Mouse (Mus musculus) hindbrain, embryonic 16.5 days (tissue): ENCODE measurements around the gene 1700122O11Rik. TPM values are rescaled to one million over a fixed set of nuclear protein-coding genes. Genes with fewer than 3 reads are reported as not detected.

Experiments used
- ATAC-seq: fragments of 200-750 bp; cut with Nextera tagmentation; 2 replicates; pipeline ENCODE4 v1.8.0; 2017; ENCODE audit warnings: moderate TSS enrichment, moderate library complexity
- H3K27ac ChIP-seq: fragments of 300-500 bp; sonication (generic); 2 replicates; pipeline ENCODE4 v1.5.1; 2014; ENCODE audit warnings: low read depth, mild to moderate bottlenecking, control low read depth, low read length, moderate library complexity
- H3K27me3 ChIP-seq: fragments of 300-500 bp; sonication (generic); replicated peaks from 2 replicates; pipeline ENCODE4 v1.6.1; 2014; ENCODE audit warnings: low read length; ENCODE audit not compliant: control insufficient read depth, insufficient read depth
- H3K36me3 ChIP-seq: fragments of 300-500 bp; sonication (generic); 2 replicates; pipeline ENCODE4 v1.6.1; 2014; ENCODE audit warnings: mild to moderate bottlenecking, low read length, moderate library complexity, mixed read lengths; ENCODE audit not compliant: control insufficient read depth, insufficient read depth
- H3K4me1 ChIP-seq: fragments of 300-500 bp; sonication (generic); 2 replicates; pipeline ENCODE4 v1.6.1; 2014; ENCODE audit warnings: low read depth, low read length; ENCODE audit not compliant: control insufficient read depth, insufficient read depth
- H3K4me2 ChIP-seq: fragments of 300-500 bp; sonication (generic); 2 replicates; pipeline ENCODE4 v1.6.1; 2014; ENCODE audit warnings: mild to moderate bottlenecking, low read length, control low read depth, moderate library complexity
- H3K4me3 ChIP-seq: fragments of 300-500 bp; sonication (generic); 2 replicates; pipeline ENCODE4 v1.5.1; 2014; ENCODE audit warnings: mild to moderate bottlenecking, low read length, control low read depth, moderate library complexity
- H3K9ac ChIP-seq: fragments of 300-500 bp; sonication (generic); 2 replicates; pipeline ENCODE4 v1.6.1; 2014; ENCODE audit warnings: low read depth, mild to moderate bottlenecking, control low read depth, low read length, moderate library complexity
- H3K9me3 ChIP-seq: fragments of 300-500 bp; sonication (generic); 2 replicates; pipeline ENCODE4 v1.6.1; 2014; ENCODE audit warnings: mild to moderate bottlenecking, low read length, moderate library complexity; ENCODE audit not compliant: control insufficient read depth
- WGBS: fragments of 180-500 bp; shearing (Covaris S2); extraction: QIAGEN DNeasy Blood & Tissue Kit; methylation state at CpG from one replicate; pipeline ENCODE4 v1.1.7; 2014; 5-methylcytosine and 5-hydroxymethylcytosine counted together
- polyA plus RNA-seq: library from polyadenylated mRNA; unstranded; fragments of >200 nt; fragmentation: Nextera tagmentation; extraction: Ambion mirVana; gene quantifications from 2 replicates; pipeline ENCODE4 v1.2.1, GENCODE M21; 2015

1700122O11Rik gene
- polyA plus RNA-seq, 1 experiment from 2014 or later = not detected

- peak; percentile 72 for ATAC-seq
- Histone ChIP-seq H3K27me3 (peaks cover 15% of the 10 kb centered on the region), H3K27ac (no peak overlapping the region), H3K4me1 (peaks cover 17% of the 10 kb centered on the region), H3K9me3 (no peaks in the 10 kb centered on the region), H3K4me2 (peak overlapping the region; percentile 71), H3K36me3 (no peaks in the 10 kb centered on the region), H3K9ac (peak overlapping the region; percentile 62), H3K4me3 (peak overlapping the region; percentile 37)
- WGBS = 4% methylated on average over 40 of the region's 42 CpGs
Observed at GRCm38 (mm10) chr17:48031521-48032430, 6.3 kb downstream of the 1700122O11Rik start.

GRCm38 (mm10) chr17:48029241-48029640 lies 8.9 kb downstream of the 1700122O11Rik start:
- Histone ChIP-seq H3K4me1 (peaks cover 17% of the 10 kb centered on the region), H3K4me3 (no peak overlapping the region), H3K9ac (0 out of 2 replicates have a peak overlapping the region, but pooled peaks have one; percentile 20), H3K27ac (no peak overlapping the region), H3K9me3 (no peaks in the 10 kb centered on the region), H3K27me3 (peaks cover 15% of the 10 kb centered on the region), H3K4me2 (peak overlapping the region; percentile 14), H3K36me3 (no peaks in the 10 kb centered on the region)
- 4% methylated on average over 12 of the region's 12 CpGs for WGBS
- no peak for ATAC-seq

GRCm38 (mm10) chr17:48028250-48028649 lies 9.8 kb downstream of the 1700122O11Rik start:
- no peak for ATAC-seq
- peaks cover 17% of the 10 kb centered on the region for H3K27me3 ChIP-seq
- no peaks in the 10 kb centered on the region for H3K9me3 ChIP-seq

GRCm38 (mm10) chr17:48027677-48028076 lies 10.4 kb downstream of the 1700122O11Rik start:
- no peak for ATAC-seq
- WGBS = 52% methylated on average over 6 of the region's 6 CpGs
- peaks cover 17% of the 10 kb centered on the region for H3K4me1 ChIP-seq

More at GRCm38 (mm10) chr17:48028250-48028649, 9.8 kb downstream of the 1700122O11Rik start:
- Histone ChIP-seq H3K36me3 (no peaks in the 10 kb centered on the region), H3K4me2 (no peak overlapping the region), H3K9ac (no peak overlapping the region), H3K4me3 (no peak overlapping the region), H3K4me1 (peaks cover 17% of the 10 kb centered on the region), H3K27ac (no peak overlapping the region)
- WGBS = 75% methylated on average over 5 of the region's 5 CpGs

GRCm38 (mm10) chr17:48027019-48027418 lies 11.1 kb downstream of the 1700122O11Rik start:
- Histone ChIP-seq H3K4me3 (no peak overlapping the region), H3K4me2 (no peak overlapping the region), H3K4me1 (peaks cover 17% of the 10 kb centered on the region), H3K27me3 (peaks cover 13% of the 10 kb centered on the region), H3K27ac (no peak overlapping the region), H3K9me3 (no peaks in the 10 kb centered on the region), H3K9ac (no peak overlapping the region), H3K36me3 (no peaks in the 10 kb centered on the region)
- no peak for ATAC-seq
- 94% methylated on average over 5 of the region's 5 CpGs for WGBS

More at GRCm38 (mm10) chr17:48027677-48028076, 10.4 kb downstream of the 1700122O11Rik start:
- Histone ChIP-seq H3K27ac (no peak overlapping the region), H3K4me3 (no peak overlapping the region), H3K4me2 (no peak overlapping the region), H3K9ac (no peak overlapping the region), H3K36me3 (no peaks in the 10 kb centered on the region), H3K27me3 (peaks cover 17% of the 10 kb centered on the region), H3K9me3 (no peaks in the 10 kb centered on the region)

GRCm38 (mm10) chr17:48024045-48024444 lies 14.0 kb downstream of the 1700122O11Rik start:
- no peaks in the 10 kb centered on the region for H3K36me3 ChIP-seq
- no peak overlapping the region for H3K9ac ChIP-seq
- H3K27me3 ChIP-seq = peaks cover 9% of the 10 kb centered on the region
- H3K4me2 ChIP-seq = no peak overlapping the region
- H3K27ac ChIP-seq = no peak overlapping the region
- no peak overlapping the region for H3K4me3 ChIP-seq
- peaks cover 3% of the 10 kb centered on the region for H3K4me1 ChIP-seq
- ATAC-seq = no peak
- 82% methylated on average over 8 of the region's 8 CpGs for WGBS
- H3K9me3 ChIP-seq = no peaks in the 10 kb centered on the region

GRCm38 (mm10) chr17:48019585-48019984 lies 18.5 kb downstream of the 1700122O11Rik start:
- 35% methylated on average over 2 of the region's 2 CpGs for WGBS
- no peaks in the 10 kb centered on the region for H3K9me3 ChIP-seq
- no peak for ATAC-seq

GRCm38 (mm10) chr17:48016566-48016965 lies 21.5 kb downstream of the 1700122O11Rik start:
- no peak overlapping the region for H3K27ac ChIP-seq
- WGBS = 78% methylated on average over 5 of the region's 5 CpGs
- no peak overlapping the region for H3K9ac ChIP-seq
- H3K4me1 ChIP-seq = peaks cover 4% of the 10 kb centered on the region; the same call in 1 of the 2 replicates
- H3K36me3 ChIP-seq = no peaks in the 10 kb centered on the region
- H3K9me3 ChIP-seq = no peaks in the 10 kb centered on the region
- no peak for ATAC-seq
- H3K27me3 ChIP-seq = peaks cover 6% of the 10 kb centered on the region; the same call in 1 of the 2 replicates
- no peak overlapping the region for H3K4me2 ChIP-seq
- no peak overlapping the region for H3K4me3 ChIP-seq

More at GRCm38 (mm10) chr17:48019585-48019984, 18.5 kb downstream of the 1700122O11Rik start:
- Histone ChIP-seq H3K4me3 (no peak overlapping the region), H3K27me3 (peaks cover 8% of the 10 kb centered on the region; the same call in 1 of the 2 replicates), H3K4me2 (no peak overlapping the region), H3K9ac (no peak overlapping the region), H3K36me3 (no peaks in the 10 kb centered on the region), H3K27ac (no peak overlapping the region), H3K4me1 (peaks cover 4% of the 10 kb centered on the region; the same call in 1 of the 2 replicates)

- Histone ChIP-seq H3K36me3 (no peaks in the 10 kb centered on the region), H3K4me1 (peaks cover 4% of the 10 kb centered on the region; the same call in 1 of the 2 replicates), H3K27ac (no peak overlapping the region), H3K9ac (no peak overlapping the region), H3K9me3 (no peaks in the 10 kb centered on the region), H3K4me3 (no peak overlapping the region), H3K4me2 (no peak overlapping the region), H3K27me3 (peaks cover 2% of the 10 kb centered on the region; the same call in 1 of the 2 replicates)
- 59% methylated on average over 10 of the region's 10 CpGs for WGBS
- ATAC-seq = no peak
Observed at GRCm38 (mm10) chr17:48012561-48012960, 25.5 kb downstream of the 1700122O11Rik start.
